Mouse (Mus musculus): ENCODE measurements around the gene Phlda1. TPM values are rescaled to one million over a fixed set of nuclear protein-coding genes. Genes with fewer than 3 reads are reported as not detected.

The Phlda1 gene
- polyA plus RNA-seq, 1 experiment from 2014 or later = 23.9 TPM

DNA sequence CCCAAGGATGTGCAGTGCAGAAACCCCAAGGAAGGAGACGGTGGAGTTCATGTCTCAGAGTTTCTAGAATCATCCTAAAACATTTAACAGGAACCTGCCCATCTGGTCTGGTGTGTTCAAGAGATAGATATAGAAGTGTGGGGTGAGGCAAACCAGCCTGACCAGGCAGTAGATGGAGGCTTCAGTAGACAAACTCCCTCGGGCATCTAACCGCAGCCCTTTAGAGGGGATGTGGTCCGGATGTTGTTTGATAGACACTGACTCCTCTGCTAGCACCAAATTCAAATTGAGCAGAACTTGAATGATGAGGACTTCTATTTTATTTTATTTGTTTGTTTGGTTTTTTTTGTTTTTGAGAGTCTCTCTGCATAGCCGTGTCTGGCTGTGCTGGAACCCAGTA is 48.6 kb downstream of the Phlda1 start:
- H3K36me3 ChIP-seq = no peaks in the 10 kb centered on the region
- no peak overlapping the region for H3K9ac ChIP-seq
- no peak for ATAC-seq (ENCODE audit: extremely low read depth, insufficient number of reproducible peaks, low FRiP score, low TSS enrichment)
- no peak overlapping the region for H3K27ac ChIP-seq (replicated peaks)
- no peak overlapping the region for H3K4me3 ChIP-seq
- H3K4me1 ChIP-seq = peaks cover 23% of the 10 kb centered on the region
- no peak overlapping the region for H3K4me2 ChIP-seq
- 85% methylated on average over 5 of the region's 5 CpGs for WGBS
- H3K9me3 ChIP-seq = no peaks in the 10 kb centered on the region
- no peaks in the 10 kb centered on the region for H3K27me3 ChIP-seq (replicated peaks)

DNA sequence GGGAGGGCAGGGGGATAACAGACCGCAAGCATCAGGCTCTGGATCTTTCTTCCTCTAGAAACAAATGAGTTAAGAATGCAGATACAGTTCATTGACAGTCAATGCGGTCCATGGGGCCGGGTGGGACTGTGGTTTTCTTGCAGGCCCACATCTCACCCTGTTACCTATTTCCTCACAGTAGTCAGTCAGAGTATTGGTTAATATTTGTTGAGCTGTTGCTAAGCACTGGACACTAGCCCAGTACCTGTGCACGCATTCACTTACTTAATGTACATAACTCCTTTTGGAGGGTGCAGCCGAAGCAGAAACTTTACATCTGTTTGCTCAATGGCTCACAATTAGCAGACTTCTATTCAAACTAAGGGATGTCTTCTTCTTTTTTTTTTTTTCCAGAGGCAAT is 52.1 kb downstream of the Phlda1 start:
- Histone ChIP-seq H3K4me2 (peak overlapping the region; percentile 42), H3K9me3 (no peaks in the 10 kb centered on the region), H3K9ac (no peak overlapping the region), H3K4me3 (no peak overlapping the region), H3K4me1 (peaks cover 27% of the 10 kb centered on the region), H3K36me3 (no peaks in the 10 kb centered on the region), H3K27me3 (replicated peaks) (no peaks in the 10 kb centered on the region), H3K27ac (replicated peaks) (peak overlapping the region; percentile 77)
- WGBS = 76% methylated on average over 5 of the region's 5 CpGs
- no peak for ATAC-seq (ENCODE audit: extremely low read depth, insufficient number of reproducible peaks, low FRiP score, low TSS enrichment)

Other genes starting within 250 kb of the Phlda1 start
- 3.8 and 4.2 TPM in 2 replicates for gene Bbs10, start 207.6 kb upstream of the Phlda1 start, polyA plus RNA-seq (2015; fragmentation: Nextera tagmentation; extraction: Ambion mirVana)
- 135 and 143 TPM in 2 replicates for gene Nap1l1, start 33.1 kb upstream of the Phlda1 start, polyA plus RNA-seq (2015; fragmentation: Nextera tagmentation; extraction: Ambion mirVana)

All from heart, embryonic 13.5 days (tissue).